Mouse (Mus musculus) kidney, adult 2 months (tissue): ENCODE data around the gene Appl2.

ENCODE experiments used
- CTCF ChIP-seq: fragments of 200-500 bp; conservative IDR thresholded peaks from 2 replicates; pipeline ENCODE4 v1.5.1; 2011; ENCODE audit warnings: low read depth, mild to moderate bottlenecking, control low read depth, low read length, moderate library complexity, mixed read lengths; ENCODE audit not compliant: insufficient read depth, insufficient read length
- POLR2A ChIP-seq: fragments of 200-500 bp; IDR thresholded peaks from one replicate; pipeline ENCODE4 v1.6.1; 2011; ENCODE audit warnings: low read depth, low read length, control low read depth

DNA sequence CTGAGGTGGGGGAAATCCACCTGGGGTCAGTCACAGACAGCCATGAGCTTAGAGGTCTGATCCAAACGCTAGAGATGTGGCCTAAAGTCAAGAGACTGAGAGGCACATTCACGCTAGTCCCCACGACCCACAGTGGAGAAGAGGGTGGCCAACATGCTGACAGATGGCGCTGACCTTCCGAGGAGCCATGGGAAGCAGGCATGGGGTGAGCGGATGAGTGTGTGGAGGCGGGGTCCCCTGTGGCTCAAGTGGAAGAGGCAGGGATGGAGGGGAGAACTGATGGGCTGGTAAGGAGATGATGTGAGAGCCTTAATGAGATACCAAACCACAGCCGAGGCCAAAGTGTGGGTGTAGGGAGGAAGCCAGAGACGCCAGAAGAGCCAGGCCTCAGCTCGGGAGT is 16.8 kb downstream of the Appl2 start:
- TF ChIP-seq POLR2A (no peak), CTCF (no peak)
